Mouse (Mus musculus): ENCODE measurements around the gene Cdc6. TPM values are rescaled to one million over a fixed set of nuclear protein-coding genes. Genes with fewer than 3 reads are reported as not detected.

Gene Cdc6
- polyA plus RNA-seq, 1 experiment from 2014 or later = 9.0 TPM

- DNase-seq (ENCODE audit: low read depth, low spot score) (no peak), ATAC-seq (no peak)
- TF ChIP-seq CTCF (IDR thresholded peaks at IDR 0.05) = no peak
- in situ Hi-C loops (cut with MboI; ENCODE audit: low pct_unique_long_range_greater_than_20kb) = no loop called here
- ChIA-PET CTCF (interaction anchor here (0.7 to 1.6 kb wide), 2 partner anchors 32 to 56 kb away, joined by 3 to 8 read pairs; no protein-coding TSS in a partner anchor), POLR2A (no interaction called here)
- H3K27me3 ChIP-seq = no peaks in the 10 kb centered on the region
Observed at GRCm38 (mm10) chr11:98965416-98966077, 57.9 kb downstream of the Cdc6 start.

- POLR2A ChIA-PET = no interaction called here
- in situ Hi-C loops (cut with MboI; ENCODE audit: low pct_unique_long_range_greater_than_20kb) = no loop called here
- DNase-seq (ENCODE audit: low read depth, low spot score) = no peak
- ATAC-seq = no peak
- no peak for TF ChIP-seq CTCF (IDR thresholded peaks at IDR 0.05)
- H3K27me3 ChIP-seq = no peaks in the 10 kb centered on the region
- CTCF ChIA-PET = interaction anchor here (1.6 kb wide), 1 partner anchor 33 kb away, joined by 8 read pairs; no protein-coding TSS in a partner anchor
Observed at GRCm38 (mm10) chr11:98966499-98967141, 59.0 kb downstream of the Cdc6 start.

GRCm38 (mm10) chr11:98968079-98968478, 60.5 kb downstream of the Cdc6 start:
- CTCF ChIA-PET = interaction anchor here (1.1 to 1.2 kb wide), 2 partner anchors 36 to 43 kb away, joined by 3 read pairs; no protein-coding TSS in a partner anchor

GRCm38 (mm10) chr11:98968716-98969495, 61.3 kb downstream of the Cdc6 start:
- DNase-seq (ENCODE audit: low read depth, low spot score) = no peak
- POLR2A ChIA-PET = interaction anchor here (1.3 kb wide), 1 partner anchor 31 kb away, joined by 3 read pairs; no protein-coding TSS in a partner anchor
- in situ Hi-C loops (cut with MboI; ENCODE audit: low pct_unique_long_range_greater_than_20kb) = no loop called here
- CTCF ChIA-PET = interaction anchor here (1.1 to 1.7 kb wide), 4 partner anchors 37 to 47 kb away, joined by 3 to 4 read pairs (median 3); no protein-coding TSS in a partner anchor
- ATAC-seq = no peak
- H3K27me3 ChIP-seq = no peaks in the 10 kb centered on the region
- TF ChIP-seq CTCF (IDR thresholded peaks at IDR 0.05) = no peak

More at GRCm38 (mm10) chr11:98968079-98968478, 60.5 kb downstream of the Cdc6 start:
- no peak for TF ChIP-seq CTCF (IDR thresholded peaks at IDR 0.05)
- POLR2A ChIA-PET = no interaction called here
- in situ Hi-C loops (cut with MboI; ENCODE audit: low pct_unique_long_range_greater_than_20kb) = no loop called here
- DNase-seq (ENCODE audit: low read depth, low spot score) (no peak), ATAC-seq (no peak)
- H3K27me3 ChIP-seq = no peaks in the 10 kb centered on the region

- ATAC-seq = no peak
- in situ Hi-C loops (cut with MboI; ENCODE audit: low pct_unique_long_range_greater_than_20kb) = no loop called here
- no peak for TF ChIP-seq CTCF (IDR thresholded peaks at IDR 0.05)
- DNase-seq (ENCODE audit: low read depth, low spot score) = no peak
- H3K27me3 ChIP-seq = no peaks in the 10 kb centered on the region
- ChIA-PET POLR2A (interaction anchor here (1.3 kb wide), 1 partner anchor 31 kb away, joined by 3 read pairs; no protein-coding TSS in a partner anchor), CTCF (interaction anchor here (1.1 to 1.7 kb wide), 2 partner anchors 44 to 48 kb away, joined by 3 to 4 read pairs; no protein-coding TSS in a partner anchor)
Observed at GRCm38 (mm10) chr11:98969496-98969927, 61.9 kb downstream of the Cdc6 start.

GRCm38 (mm10) chr11:98970191-98970925, 62.8 kb downstream of the Cdc6 start:
- no peaks in the 10 kb centered on the region for H3K27me3 ChIP-seq
- ATAC-seq (no peak), DNase-seq (ENCODE audit: low read depth, low spot score) (no peak)
- in situ Hi-C loops (cut with MboI; ENCODE audit: low pct_unique_long_range_greater_than_20kb) = loop anchor here (5.0 to 10.0 kb wide), 2 partner anchors 33 to 56 kb away; no protein-coding TSS in a partner anchor
- ChIA-PET POLR2A (interaction anchor here (0.6 to 1.3 kb wide), 3 partner anchors 11 to 32 kb away, joined by 3 to 8 read pairs (median 3); no protein-coding TSS in a partner anchor), CTCF (interaction anchor here (1.1 to 1.7 kb wide), 2 partner anchors 45 to 49 kb away, joined by 3 to 4 read pairs; no protein-coding TSS in a partner anchor)
- no peak for TF ChIP-seq CTCF (IDR thresholded peaks at IDR 0.05)

GRCm38 (mm10) chr11:98971316-98972031, 63.9 kb downstream of the Cdc6 start:
- DNase-seq (ENCODE audit: low read depth, low spot score) (no peak), ATAC-seq (no peak)
- no peak for TF ChIP-seq CTCF (IDR thresholded peaks at IDR 0.05)
- H3K27me3 ChIP-seq = no peaks in the 10 kb centered on the region
- in situ Hi-C loops (cut with MboI; ENCODE audit: low pct_unique_long_range_greater_than_20kb) = loop anchor here (5.0 to 10.0 kb wide), 2 partner anchors 34 to 57 kb away; no protein-coding TSS in a partner anchor
- POLR2A ChIA-PET = interaction anchor here (1.0 to 1.4 kb wide), 3 partner anchors 8 to 46 kb away, joined by 3 to 5 read pairs (median 3); no protein-coding TSS in a partner anchor
- CTCF ChIA-PET = interaction anchor here (0.8 to 2.5 kb wide), 7 partner anchors 8 to 49 kb away, joined by 3 to 11 read pairs (median 3); no protein-coding TSS in a partner anchor

- DNase-seq (ENCODE audit: low read depth, low spot score) = no peak
Observed at GRCm38 (mm10) chr11:98972215-98972614, 64.6 kb downstream of the Cdc6 start.

More at GRCm38 (mm10) chr11:98972215-98972614, 64.6 kb downstream of the Cdc6 start:
- in situ Hi-C loops (cut with MboI; ENCODE audit: low pct_unique_long_range_greater_than_20kb) = loop anchor here (5.0 to 10.0 kb wide), 2 partner anchors 35 to 57 kb away; no protein-coding TSS in a partner anchor
- no peaks in the 10 kb centered on the region for H3K27me3 ChIP-seq
- no peak for ATAC-seq
- CTCF ChIA-PET = interaction anchor here (0.8 to 2.5 kb wide), 7 partner anchors 9 to 50 kb away, joined by 3 to 11 read pairs (median 3); no protein-coding TSS in a partner anchor
- TF ChIP-seq CTCF (IDR thresholded peaks at IDR 0.05) = no peak
- POLR2A ChIA-PET = interaction anchor here (1.0 to 1.4 kb wide), 3 partner anchors 9 to 47 kb away, joined by 3 to 5 read pairs (median 3); no protein-coding TSS in a partner anchor

Data from Patski (cell line).